Mouse (Mus musculus) stomach, postnatal 0 days (tissue): Measurements from ENCODE around the gene Osbpl6.

ENCODE experiments used
- CTCF ChIP-seq: IDR thresholded peaks from 2 replicates; pipeline ENCODE4 v1.5.1; 2016; ENCODE audit warnings: antibody characterized with exemption, low read depth, mild to moderate bottlenecking, moderate library complexity
- EP300 ChIP-seq: optimal IDR thresholded peaks from 2 replicates; pipeline ENCODE3; 2016; ENCODE audit warnings: antibody characterized with exemption

GRCm38 (mm10) chr2:76406937-76407441 lies 681 bp downstream of the Osbpl6 start:
- TF ChIP-seq CTCF = no peak
- no peak for TF ChIP-seq EP300
